Mouse (Mus musculus) kidney, adult 2 months (tissue): ENCODE data around the gene Cxcl17.

Experiments used
- CTCF ChIP-seq: fragments of 200-500 bp; conservative IDR thresholded peaks from 2 replicates; pipeline ENCODE4 v1.5.1; 2011; ENCODE audit warnings: low read depth, mild to moderate bottlenecking, control low read depth, low read length, moderate library complexity, mixed read lengths; ENCODE audit not compliant: insufficient read depth, insufficient read length
- POLR2A ChIP-seq: fragments of 200-500 bp; IDR thresholded peaks from one replicate; pipeline ENCODE4 v1.6.1; 2011; ENCODE audit warnings: low read depth, low read length, control low read depth

DNA sequence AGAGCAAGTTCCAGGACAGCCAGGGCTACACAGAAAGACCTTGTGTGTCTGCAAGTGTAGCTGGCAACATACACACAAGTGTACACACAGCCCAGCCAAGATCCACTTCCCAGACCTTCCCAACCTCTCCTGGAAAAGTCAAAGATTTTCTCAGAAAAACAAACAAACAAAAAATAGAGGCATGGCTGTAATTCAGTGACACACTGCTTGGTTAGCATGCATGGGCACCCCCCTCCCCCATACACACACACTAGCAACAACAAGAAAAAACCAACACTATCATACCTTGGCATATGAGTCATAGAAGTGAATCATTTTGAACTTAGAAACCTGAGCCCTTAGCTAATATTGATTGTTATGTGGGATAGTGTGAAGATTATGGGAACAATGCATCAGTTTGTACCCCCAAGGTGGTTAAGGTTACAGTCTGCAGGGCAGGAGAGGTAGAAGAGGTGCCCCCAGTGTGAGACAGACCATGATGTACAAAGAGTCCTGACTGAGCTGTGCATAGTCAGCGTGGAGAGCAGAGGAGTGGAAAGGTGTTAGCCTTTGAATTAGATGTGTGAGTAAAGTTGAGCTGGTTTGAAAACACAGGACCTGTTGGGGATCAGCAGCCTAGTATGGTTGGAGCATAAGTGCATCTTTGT is 1.6 kb downstream of the Cxcl17 start:
- TF ChIP-seq CTCF (no peak), POLR2A (no peak)
